Mouse (Mus musculus) spleen, embryonic (tissue): ENCODE measurements around the gene Preb.

ENCODE experiments used
- CTCF ChIA-PET: fragments of 350-600 bp; sonication (Branson Sonifier 250); formaldehyde crosslinking; loops from one replicate; lab custom pipeline; 2022; lab: Charles Lee

Preb gene

DNA sequence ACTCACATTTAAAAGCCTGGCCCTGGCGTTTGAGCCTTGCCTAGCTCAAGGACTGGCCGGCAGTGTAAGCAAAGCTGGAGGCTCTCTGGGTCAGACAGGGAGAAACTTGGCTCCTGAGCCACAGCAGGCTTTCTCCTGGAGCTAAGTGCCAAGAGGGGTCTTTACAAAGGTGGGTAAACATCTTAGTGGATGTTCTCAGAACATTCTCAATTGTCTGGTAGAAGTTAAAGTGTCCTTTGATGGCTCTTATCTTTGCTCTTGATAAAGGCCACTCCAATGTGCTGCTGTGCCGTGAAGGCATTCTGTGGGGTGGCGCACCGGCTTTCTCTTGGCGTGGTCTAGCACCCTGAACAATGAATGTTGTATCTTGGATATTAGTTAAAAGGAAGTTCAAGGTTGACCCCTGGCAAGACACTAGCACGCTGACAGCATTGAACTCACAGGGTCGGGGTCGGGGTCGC is 37.5 kb downstream of the Preb start:
- CTCF ChIA-PET: interaction anchor here (0.7 to 1.2 kb wide), 2 partner anchors 37 to 107 kb away, joined by 3 to 4 read pairs; no protein-coding TSS in a partner anchor

DNA sequence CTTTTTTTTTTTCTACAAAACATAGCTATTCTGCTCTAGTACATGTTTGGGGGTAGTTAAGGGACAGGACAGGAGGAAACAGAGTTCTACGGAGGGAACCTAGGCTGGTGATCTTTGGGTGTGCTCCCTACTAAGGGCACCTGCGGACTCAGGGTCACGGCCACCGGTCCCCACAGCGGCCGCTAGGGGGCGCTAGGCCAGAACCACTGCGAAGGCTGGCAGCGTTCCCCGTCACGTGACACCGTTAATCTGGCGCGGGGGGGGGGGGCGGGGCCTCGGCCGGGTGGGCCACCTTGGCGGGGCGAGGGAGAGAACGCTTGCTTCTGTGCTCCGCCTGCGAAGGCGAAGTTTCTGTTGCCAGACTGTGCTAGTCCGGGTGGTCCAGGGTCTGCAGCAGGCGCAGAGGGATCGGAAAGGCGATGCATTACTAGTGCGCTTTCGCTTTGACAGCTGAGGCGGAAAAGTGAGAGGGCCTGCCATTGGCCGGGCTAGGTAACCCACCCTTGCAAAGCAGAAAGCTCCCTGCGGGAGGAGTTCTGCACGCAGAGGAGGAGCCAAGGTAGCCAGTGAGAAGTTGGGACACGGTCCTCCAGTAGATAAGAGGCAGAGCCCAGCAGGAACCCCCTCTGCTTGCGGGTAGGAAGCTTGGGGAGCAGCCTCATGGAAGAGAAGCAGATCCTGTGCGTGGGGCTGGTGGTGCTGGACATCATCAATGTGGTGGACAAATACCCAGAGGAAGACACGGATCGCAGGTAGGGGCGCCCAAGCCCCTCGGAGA is 38.7 kb downstream of the Preb start, which contains the start of gene Khk:
Gene Khk, plus strand, starts transcription at position 176 of the 778 bp plus-strand sequence.
- CTCF ChIA-PET: interaction anchor here (0.7 to 1.2 kb wide), 3 partner anchors 14 to 106 kb away, joined by 3 to 4 read pairs (median 3); partner anchors contain the start of genes Ost4 and Preb

DNA sequence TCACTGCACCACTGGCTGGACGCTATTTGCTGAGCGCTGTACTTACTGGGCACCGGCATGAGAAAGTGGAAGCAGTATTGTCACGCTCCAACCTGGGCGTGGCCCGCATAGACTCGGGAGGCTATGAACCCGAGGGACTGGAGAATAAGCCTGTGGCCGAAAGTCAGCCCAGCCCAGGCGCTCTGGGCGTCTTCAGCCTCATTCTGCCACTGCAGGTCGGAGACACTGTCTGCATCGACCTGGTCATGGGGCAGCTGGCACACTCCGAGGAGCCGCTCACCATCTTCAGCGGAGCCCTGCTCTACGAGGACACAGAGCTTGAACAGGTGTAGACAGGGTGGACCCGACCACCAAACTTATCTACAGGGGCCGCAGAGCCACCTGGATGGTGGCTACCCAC is 39.5 kb downstream of the Preb start:
- CTCF ChIA-PET: interaction anchor here (0.7 kb wide), 1 partner anchor 40 kb away, joined by 3 read pairs; the partner anchor contains the start of gene Preb

DNA sequence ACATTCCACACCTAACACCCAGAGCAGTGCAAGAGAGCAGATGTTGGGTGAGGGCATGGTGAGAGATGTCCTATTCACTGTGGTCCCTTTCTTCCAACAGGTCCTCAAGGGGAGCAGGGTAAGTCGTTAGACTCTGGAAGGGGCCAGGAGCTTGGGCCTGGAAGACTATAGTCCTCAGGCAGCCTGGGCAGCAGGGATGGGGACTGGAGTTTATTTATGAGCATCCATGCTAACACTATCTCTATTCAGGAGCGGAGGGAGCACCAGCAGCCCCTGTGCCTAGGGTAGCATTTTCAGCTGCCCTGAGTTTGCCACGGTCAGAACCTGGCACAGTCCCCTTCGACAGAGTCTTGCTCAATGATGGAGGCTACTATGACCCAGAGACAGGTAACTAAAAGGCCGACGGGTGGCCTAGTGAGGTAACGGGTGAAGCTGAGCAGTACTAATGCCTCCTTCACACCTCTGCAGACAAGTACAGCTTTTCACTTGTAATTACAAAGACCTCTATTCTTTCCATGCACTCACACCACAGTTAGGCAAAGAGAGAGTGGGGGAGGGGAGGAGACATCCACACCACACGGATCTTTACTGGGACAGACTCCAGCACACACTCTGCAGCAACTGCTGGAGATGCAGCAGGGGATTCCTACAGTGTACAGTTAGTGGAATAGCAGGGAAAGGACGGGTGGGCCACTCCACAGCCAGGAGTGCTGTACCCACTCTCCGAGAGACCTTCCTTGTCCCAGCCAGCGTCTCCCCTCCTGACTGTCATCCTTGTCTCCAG is 40.1 kb downstream of the Preb start:
- CTCF ChIA-PET: no interaction called here

DNA sequence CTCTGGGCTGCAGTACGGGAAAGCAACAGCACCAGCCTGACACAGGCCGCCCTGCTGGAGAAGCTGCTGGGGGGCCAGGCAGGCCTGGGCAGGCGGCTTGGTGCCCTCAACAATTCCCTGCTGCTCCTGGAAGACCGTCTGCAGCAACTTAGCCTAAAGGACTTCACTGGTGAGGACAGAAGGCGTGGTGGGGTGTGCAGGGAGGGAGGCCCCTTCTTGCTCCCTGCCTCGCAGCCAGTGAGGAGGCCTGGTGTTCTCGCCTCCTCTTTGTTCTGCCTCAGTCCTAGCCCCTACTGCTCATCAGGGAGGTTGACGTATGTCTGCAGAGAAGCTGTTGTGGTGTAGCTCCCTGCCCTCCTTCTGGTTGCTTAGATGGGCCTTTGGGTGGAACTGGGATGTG is 41.5 kb downstream of the Preb start:
- CTCF ChIA-PET: no interaction called here

DNA sequence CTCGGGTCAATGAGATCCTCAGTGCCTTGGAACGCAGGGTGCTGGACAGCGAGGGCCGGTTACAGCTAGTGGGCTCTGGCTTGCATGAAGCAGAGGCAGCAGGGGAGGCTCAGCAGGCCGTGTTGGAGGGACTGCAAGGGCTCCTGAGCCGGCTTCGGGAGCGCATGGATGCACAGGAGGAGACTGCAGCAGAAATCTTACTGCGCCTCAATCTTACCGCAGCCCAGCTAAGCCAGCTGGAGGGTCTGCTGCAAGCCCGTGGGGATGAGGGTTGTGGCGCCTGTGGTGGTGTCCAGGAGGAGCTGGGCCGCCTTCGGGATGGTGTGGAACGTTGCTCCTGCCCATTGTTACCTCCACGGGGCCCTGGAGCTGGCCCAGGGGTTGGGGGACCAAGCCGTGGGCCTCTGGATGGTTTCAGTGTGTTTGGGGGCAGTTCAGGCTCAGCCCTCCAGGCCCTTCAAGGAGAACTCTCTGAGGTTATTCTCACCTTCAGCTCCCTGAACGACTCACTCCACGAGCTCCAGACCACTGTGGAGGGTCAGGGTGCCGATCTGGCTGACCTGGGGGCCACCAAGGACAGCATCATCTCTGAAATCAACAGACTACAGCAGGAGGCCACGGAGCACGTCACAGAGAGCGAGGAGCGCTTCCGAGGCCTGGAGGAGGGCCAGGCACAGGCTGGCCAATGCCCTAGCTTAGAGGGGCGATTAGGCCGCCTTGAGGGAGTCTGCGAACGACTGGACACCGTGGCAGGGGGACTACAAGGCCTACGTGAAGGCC is 42.1 kb downstream of the Preb start:
- CTCF ChIA-PET: no interaction called here

DNA sequence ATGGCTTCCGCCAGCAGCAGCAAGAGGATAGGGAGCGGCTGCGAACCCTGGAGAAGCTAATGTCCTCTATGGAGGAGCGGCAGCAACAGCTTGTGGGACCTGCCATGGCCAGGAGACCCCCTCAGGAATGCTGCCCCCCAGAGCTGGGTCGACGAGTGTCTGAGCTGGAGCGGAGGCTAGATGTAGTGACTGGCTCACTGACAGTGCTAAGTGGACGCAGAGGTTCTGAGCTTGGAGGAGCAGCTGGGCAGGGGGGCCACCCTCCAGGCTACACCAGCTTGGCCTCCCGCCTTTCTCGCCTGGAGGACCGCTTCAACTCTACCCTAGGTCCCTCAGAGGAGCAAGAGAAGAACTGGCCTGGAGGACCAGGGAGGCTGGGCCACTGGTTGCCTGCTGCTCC is 42.8 kb downstream of the Preb start:
- CTCF ChIA-PET: no interaction called here

DNA sequence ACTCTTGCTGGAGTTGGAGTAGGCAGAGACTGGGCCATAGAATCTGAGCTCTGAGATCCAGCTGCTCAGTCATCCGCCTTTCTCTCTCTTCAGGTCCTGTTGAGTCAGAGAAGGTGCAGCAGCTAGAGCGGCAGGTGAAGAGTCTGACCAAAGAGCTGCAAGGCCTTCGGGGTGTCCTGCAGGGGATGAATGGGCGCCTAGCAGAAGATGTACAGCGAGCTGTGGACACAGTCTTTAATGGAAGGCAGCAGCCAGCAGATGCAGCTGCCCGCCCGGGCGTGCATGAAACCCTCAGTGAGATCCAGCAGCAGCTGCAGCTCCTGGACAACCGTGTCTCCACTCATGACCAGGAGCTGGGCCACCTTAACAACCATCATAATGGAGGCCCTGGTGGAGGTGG is 43.3 kb downstream of the Preb start:
- CTCF ChIA-PET: no interaction called here

DNA sequence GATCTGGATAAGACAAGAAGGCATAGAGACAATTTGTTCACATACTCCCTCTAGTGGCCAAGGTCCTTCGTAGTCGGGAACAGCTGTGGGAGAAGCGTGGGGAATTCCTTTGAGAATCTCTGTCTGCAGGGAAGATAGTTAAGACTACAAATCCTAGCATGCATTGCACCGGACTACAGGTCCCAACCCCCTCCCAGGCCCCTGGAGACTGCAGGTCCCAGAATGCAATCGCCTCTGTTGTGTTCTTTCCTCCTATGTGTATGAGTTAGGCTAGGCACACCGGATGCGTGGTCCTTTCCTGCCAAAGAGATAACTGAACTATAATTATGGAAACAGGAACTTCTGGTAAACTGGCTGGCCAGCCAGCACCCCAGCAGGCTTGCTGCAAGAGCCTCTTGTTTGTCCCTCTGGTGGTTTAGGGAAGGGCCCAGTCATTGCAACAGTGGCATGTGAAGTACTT is 44.2 kb downstream of the Preb start:
- CTCF ChIA-PET: interaction anchor here (1.3 kb wide), 1 partner anchor 111 kb away, joined by 3 read pairs; no protein-coding TSS in a partner anchor

DNA sequence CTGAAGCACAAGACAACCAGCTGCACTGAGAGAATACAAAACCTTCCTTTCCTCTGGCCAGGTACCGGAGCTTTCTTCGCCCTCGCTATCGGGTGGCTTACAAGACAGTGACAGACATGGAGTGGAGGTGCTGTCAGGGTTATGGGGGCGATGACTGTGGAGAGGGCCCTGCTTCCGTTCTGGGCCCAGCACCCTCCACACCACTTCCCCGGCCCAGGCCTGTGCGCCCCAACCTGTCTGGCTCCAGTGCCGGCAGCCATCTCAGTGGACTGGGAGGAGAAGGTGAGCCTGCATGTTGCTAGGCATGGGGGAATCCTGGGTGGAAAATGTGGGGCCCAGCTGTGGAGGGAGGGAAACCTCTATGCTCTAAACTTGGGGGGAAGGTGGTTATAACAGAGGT is 44.7 kb downstream of the Preb start:
- CTCF ChIA-PET: interaction anchor here (1.3 kb wide), 1 partner anchor 110 kb away, joined by 3 read pairs; no protein-coding TSS in a partner anchor

DNA sequence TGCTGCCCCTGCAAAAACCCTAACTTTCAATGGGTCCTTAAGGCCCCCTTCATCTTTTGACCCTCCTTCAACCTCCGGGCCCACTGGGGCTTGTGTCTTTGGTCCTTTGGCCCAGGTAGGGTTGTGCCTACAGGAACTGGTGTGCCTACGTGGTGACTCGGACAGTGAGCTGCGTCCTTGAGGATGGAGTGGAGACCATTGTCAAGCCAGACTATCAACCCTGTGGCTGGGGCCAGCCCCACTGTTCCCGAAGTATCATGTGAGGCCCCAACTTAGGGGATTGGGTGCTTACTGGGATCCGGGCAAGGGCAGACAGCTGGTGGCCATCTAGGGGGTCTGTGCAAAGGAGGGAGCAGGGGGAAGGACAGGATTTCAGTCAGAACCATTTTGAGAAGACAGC is 45.3 kb downstream of the Preb start:
- CTCF ChIA-PET: interaction anchor here (1.3 kb wide), 1 partner anchor 109 kb away, joined by 3 read pairs; no protein-coding TSS in a partner anchor

DNA sequence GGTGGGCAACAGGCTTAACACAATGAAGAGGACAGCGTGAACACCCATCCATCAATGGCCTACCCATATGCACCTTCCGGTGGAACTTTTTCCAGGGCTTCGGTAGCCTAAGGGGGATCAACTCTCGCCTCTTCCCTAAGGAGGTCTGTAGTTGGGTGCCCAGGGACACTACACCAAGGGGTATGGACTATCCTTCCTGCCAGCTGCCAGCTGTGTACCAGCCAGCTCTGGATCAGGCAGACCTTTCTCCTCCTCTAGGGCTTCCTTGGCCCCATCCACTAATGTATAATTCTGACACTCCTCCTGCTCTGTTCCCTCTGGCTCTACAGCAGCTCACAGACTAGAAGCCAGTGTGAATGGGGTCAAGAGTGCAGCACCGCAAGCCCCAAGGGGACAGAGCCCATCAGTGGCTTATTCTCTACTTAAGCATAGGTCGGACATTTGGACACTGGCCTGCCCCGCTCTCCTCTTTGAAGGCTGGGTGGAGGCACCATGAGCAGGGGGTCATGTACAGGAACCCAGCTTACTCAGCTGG is 46.0 kb downstream of the Preb start:
- CTCF ChIA-PET: no interaction called here

DNA sequence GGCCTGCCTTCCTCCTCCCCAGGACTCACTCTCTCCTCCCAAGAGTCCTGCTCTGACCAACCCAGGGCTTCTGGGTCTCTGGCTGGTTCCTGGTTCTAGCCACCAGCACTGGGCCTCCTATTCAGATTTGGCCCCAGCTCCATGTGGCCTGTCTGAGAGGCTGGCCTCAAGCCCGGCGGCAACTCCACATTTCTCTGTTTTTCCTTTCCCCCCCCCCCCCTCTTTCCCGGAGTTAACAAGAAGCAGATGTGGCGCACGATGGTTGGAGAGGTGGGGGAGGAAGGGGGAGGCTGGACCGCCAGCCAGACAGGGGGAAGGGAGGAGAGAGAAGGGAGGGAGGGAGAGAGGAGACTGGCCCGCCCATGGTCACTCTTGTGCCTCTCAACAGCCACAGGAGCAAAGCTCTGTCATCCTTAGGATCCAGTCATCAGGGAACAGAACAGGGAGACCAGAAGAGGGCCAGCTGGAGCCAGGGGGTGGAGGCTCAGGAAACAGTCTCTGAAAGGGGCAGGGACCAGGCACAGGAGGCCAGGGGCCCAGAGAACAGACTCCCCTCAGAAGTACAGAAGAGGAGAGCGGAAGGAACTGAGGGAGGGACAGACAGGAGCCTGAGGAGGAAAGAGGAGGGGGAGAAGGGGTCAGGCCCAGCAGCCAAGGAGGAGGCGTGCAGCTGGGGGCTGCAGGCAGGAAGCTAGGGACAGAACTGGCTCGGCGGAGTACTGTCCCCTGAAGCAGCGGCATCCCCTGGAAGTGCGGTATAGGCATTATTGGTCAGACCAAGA is 46.9 kb downstream of the Preb start, which contains the start of gene Emilin1:
Gene Emilin1, plus strand, starts transcription at position 343 of the 782 bp plus-strand sequence.
- CTCF ChIA-PET: no interaction called here

DNA sequence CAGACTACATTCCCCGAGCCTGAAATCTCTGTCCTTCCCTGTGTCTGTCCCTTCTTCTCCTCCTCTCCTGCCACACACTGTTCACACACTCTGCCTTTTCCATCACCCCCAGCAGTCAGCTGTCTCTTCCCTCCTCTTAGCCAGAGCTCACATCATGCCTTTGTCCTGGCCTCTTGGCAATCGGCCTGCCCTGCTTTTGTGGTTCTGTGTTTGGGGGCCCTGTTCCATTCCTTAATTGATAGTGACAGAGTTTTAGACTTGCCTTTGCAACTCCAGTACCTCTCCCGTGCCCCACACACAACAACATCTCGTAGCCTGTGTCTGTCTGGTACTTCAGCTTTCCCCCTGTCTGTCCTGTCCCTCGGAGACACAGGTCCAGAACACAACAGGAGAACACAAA is 48.0 kb downstream of the Preb start:
- CTCF ChIA-PET: no interaction called here

DNA sequence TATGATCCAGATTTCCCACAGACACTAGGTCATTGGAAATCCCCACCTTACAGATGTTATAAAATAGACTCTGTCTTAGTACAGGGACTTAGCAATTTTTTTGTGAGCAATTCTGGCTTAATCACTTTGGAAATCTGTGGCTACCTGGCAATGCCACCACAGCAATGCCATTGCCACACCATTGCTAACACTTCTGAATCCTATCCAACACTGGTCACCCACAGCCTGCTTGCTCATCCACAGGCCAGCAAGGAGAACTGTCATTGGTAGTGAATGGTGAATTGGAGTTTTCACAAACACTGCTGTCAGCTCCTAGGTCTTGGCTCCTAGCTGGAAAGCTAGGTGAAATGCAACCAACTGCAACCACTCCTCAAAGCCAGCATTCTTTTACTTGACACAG is 49.7 kb downstream of the Preb start:
- CTCF ChIA-PET: no interaction called here

DNA sequence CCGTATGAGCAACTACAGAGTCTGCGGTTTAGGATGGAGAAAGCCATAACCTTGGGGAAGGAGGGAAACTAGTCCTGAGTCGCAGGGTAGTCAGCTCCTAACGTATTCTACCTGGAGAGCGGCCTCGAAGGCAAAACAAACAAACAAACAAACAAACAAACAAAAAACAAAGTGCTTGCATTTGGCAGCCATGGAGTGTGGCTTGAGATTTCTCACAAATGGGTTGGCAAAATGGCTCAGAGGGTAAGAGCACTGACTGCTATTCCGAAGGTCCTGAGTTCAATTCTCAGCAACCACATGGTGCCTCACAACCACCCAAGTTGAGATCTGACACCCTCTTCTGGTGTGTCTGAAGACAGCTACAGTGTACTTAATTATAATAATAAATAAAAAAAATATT is 50.3 kb downstream of the Preb start:
- CTCF ChIA-PET: no interaction called here

DNA sequence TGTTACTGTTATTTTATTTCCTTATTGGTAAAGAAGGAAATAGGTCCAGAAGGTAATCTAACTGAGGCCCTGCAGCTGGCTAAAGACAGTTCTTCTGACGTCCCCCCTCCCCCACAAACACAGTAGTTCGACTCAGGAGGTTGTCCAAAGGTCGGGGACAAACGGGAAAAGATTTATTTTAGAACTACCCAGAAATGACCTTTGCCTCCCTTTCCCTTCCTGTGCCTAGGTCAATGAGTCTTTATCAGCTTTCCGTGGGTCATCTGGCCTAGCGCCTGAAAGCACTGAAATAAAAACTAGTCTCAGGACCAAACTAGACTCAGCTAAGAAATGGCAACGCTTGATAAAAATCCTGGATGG is 50.9 kb downstream of the Preb start:
- CTCF ChIA-PET: no interaction called here

DNA sequence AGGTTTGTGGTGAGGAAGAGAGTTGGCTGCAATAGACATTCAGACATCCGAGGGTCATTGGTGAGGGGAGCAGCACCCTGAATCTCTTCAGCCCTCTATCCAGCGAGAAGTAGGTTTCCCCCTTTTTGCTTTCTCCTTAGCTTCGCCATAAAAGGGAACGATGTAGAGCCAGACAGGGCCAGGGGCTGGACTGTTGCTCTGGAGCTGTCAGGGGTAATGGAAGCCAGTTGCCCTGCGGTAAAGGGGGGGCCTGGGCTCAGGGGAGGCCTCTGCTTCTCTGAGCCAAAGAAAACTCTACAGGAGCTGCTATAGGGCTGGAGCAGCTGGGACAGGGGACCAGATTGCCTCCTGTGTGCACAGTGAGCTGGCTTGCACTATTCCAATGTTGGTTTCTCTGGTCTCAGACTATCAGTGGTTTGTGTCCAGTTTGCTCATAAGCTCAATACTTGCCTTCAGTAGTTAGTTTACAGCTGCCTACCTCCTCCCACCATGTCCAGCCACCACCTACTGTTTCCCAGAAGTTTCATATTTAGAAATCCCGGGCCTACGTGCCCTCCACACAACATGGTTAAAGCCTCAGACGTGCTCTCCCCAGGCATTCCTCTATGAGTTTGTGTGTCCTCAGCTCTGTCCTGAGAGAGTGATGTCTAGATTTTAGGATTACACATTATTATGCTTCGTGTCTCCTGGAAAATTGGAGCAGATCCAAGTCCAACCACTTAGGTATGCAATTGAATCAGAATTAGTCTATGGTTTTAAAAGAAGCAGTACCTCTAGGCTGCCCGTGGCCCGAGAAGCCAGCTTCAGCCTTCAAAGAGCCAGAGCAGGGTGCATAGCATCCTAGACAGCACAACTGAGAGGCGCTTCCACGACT is 51.5 kb downstream of the Preb start:
- CTCF ChIA-PET: no interaction called here

DNA sequence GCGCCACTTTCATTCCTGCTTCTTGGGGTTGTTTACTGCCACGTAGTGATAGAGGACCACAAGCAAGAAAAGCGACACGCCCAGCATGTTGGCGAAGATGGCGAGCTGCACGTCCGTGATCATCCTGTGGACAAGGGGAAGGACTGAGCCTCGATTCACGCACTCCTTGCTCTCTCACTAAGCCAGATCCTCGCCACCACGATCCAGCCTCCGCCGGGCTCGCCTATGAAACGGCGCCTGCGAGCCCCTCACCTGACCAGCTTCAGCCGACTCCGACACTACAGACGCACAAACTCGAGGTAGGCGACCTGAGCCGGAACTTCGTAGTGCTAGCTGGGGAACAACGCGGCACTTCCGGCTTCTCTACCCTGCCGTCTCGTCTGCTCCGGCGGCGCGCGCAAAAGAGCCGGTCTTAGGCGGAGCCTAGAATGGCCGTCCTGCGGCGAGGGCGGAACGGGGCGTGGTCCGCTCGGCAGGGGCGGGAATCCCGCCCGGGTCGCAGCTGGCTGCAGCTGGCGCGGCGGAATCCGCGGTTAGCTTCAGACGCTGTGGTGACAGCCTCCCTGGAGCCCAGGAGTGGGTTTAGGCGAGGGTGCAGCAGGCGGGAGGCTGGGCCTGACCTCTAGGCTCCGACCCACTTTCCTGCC is 52.6 kb downstream of the Preb start, which contains the start of gene Ost4:
Gene Ost4, minus strand, starts transcription at position 376 of the 647 bp plus-strand sequence.
- CTCF ChIA-PET: interaction anchor here (0.9 kb wide), 1 partner anchor 14 kb away, joined by 3 read pairs; no protein-coding TSS in a partner anchor
